Mouse (Mus musculus): Measurements from ENCODE around the gene Chic2. TPM values are rescaled to one million over a fixed set of nuclear protein-coding genes. Genes with fewer than 3 reads are reported as not detected.

Gene Chic2
- polyA plus RNA-seq, 1 experiment from 2014 or later, result 21.6 TPM

GRCm38 (mm10) chr5:74975507-74975906 is 69.1 kb downstream of the Chic2 start:
- Histone ChIP-seq H3K27me3 (peaks cover 9% of the 10 kb centered on the region; the same call in 1 of the 2 replicates), H3K4me2 (no peak overlapping the region), H3K9ac (no peak overlapping the region), H3K4me1 (replicated peaks) (peaks cover 22% of the 10 kb centered on the region), H3K27ac (0 out of 2 replicates have a peak overlapping the region, but pooled peaks have one; percentile 46), H3K4me3 (no peak overlapping the region), H3K9me3 (replicated peaks) (no peaks in the 10 kb centered on the region), H3K36me3 (no peaks in the 10 kb centered on the region)
- ATAC-seq (replicated peaks; ENCODE audit: insufficient number of reproducible peaks, insufficient read depth, low FRiP score, low read depth), result no peak
- WGBS, result 75% methylated on average over 7 of the region's 7 CpGs

GRCm38 (mm10) chr5:74974726-74975411 is 69.7 kb downstream of the Chic2 start:
- peaks cover 22% of the 10 kb centered on the region for H3K4me1 ChIP-seq (replicated peaks)
- peak; percentile 84 for ATAC-seq (replicated peaks; ENCODE audit: insufficient number of reproducible peaks, insufficient read depth, low FRiP score, low read depth)
- H3K4me3 ChIP-seq, result no peak overlapping the region
- WGBS, result 27% methylated on average over 12 of the region's 12 CpGs
- H3K9ac ChIP-seq, result no peak overlapping the region
- peaks cover 9% of the 10 kb centered on the region; the same call in 1 of the 2 replicates for H3K27me3 ChIP-seq
- peak overlapping the region; percentile 46 for H3K27ac ChIP-seq
- 0 out of 2 replicates have a peak overlapping the region, but pooled peaks have one; percentile 5 for H3K4me2 ChIP-seq
- no peaks in the 10 kb centered on the region for H3K9me3 ChIP-seq (replicated peaks)
- no peaks in the 10 kb centered on the region for H3K36me3 ChIP-seq

- no peaks in the 10 kb centered on the region for H3K36me3 ChIP-seq
- H3K4me3 ChIP-seq, result no peak overlapping the region
- H3K4me2 ChIP-seq, result no peak overlapping the region
- peak overlapping the region; percentile 46 for H3K27ac ChIP-seq
- H3K4me1 ChIP-seq (replicated peaks), result peaks cover 19% of the 10 kb centered on the region
- peak; percentile 38 for ATAC-seq (replicated peaks; ENCODE audit: insufficient number of reproducible peaks, insufficient read depth, low FRiP score, low read depth)
- 65% methylated on average over 22 of the region's 22 CpGs for WGBS
- H3K9me3 ChIP-seq (replicated peaks), result no peaks in the 10 kb centered on the region
- H3K9ac ChIP-seq, result no peak overlapping the region
- H3K27me3 ChIP-seq, result peaks cover 5% of the 10 kb centered on the region; the same call in 1 of the 2 replicates
These were observed 70.5 kb downstream of the Chic2 start for GRCm38 (mm10) chr5:74974061-74974581.

GRCm38 (mm10) chr5:74971418-74971817 is 73.2 kb downstream of the Chic2 start:
- Histone ChIP-seq H3K4me2 (no peak overlapping the region), H3K36me3 (no peaks in the 10 kb centered on the region), H3K4me3 (no peak overlapping the region), H3K4me1 (replicated peaks) (peaks cover 19% of the 10 kb centered on the region), H3K27ac (no peak overlapping the region), H3K9ac (no peak overlapping the region), H3K27me3 (no peaks in the 10 kb centered on the region), H3K9me3 (replicated peaks) (no peaks in the 10 kb centered on the region)
- WGBS, result 75% methylated on average over 7 of the region's 7 CpGs
- no peak for ATAC-seq (replicated peaks; ENCODE audit: insufficient number of reproducible peaks, insufficient read depth, low FRiP score, low read depth)

GRCm38 (mm10) chr5:74969341-74969740 is 75.2 kb downstream of the Chic2 start:
- no peak overlapping the region for H3K4me2 ChIP-seq
- no peaks in the 10 kb centered on the region for H3K9me3 ChIP-seq (replicated peaks)
- H3K27me3 ChIP-seq, result no peaks in the 10 kb centered on the region
- 81% methylated on average over 6 of the region's 6 CpGs for WGBS
- H3K9ac ChIP-seq, result no peak overlapping the region
- no peak overlapping the region for H3K4me3 ChIP-seq
- H3K4me1 ChIP-seq (replicated peaks), result peaks cover 4% of the 10 kb centered on the region
- no peak overlapping the region for H3K27ac ChIP-seq
- no peaks in the 10 kb centered on the region for H3K36me3 ChIP-seq
- ATAC-seq (replicated peaks; ENCODE audit: insufficient number of reproducible peaks, insufficient read depth, low FRiP score, low read depth), result no peak

GRCm38 (mm10) chr5:74967882-74968281 is 76.7 kb downstream of the Chic2 start:
- H3K27ac ChIP-seq, result no peak overlapping the region
- no peak overlapping the region for H3K4me2 ChIP-seq
- H3K9ac ChIP-seq, result no peak overlapping the region
- no peaks in the 10 kb centered on the region for H3K9me3 ChIP-seq (replicated peaks)
- no peaks in the 10 kb centered on the region for H3K4me1 ChIP-seq (replicated peaks)
- no peak overlapping the region for H3K4me3 ChIP-seq
- ATAC-seq (replicated peaks; ENCODE audit: insufficient number of reproducible peaks, insufficient read depth, low FRiP score, low read depth), result no peak
- H3K27me3 ChIP-seq, result no peaks in the 10 kb centered on the region
- 90% methylated on average over 3 of the region's 3 CpGs for WGBS
- no peaks in the 10 kb centered on the region for H3K36me3 ChIP-seq

GRCm38 (mm10) chr5:74966891-74967290 is 77.7 kb downstream of the Chic2 start:
- ATAC-seq (replicated peaks; ENCODE audit: insufficient number of reproducible peaks, insufficient read depth, low FRiP score, low read depth), result no peak
- WGBS, result 64% methylated on average over 10 of the region's 10 CpGs
- Histone ChIP-seq H3K27me3 (no peaks in the 10 kb centered on the region), H3K4me3 (no peak overlapping the region), H3K36me3 (no peaks in the 10 kb centered on the region), H3K9ac (no peak overlapping the region), H3K27ac (no peak overlapping the region), H3K4me2 (no peak overlapping the region), H3K4me1 (replicated peaks) (no peaks in the 10 kb centered on the region), H3K9me3 (replicated peaks) (no peaks in the 10 kb centered on the region)

- peak; percentile 27; the same call in 1 of the 2 replicates for ATAC-seq (replicated peaks; ENCODE audit: insufficient number of reproducible peaks, insufficient read depth, low FRiP score, low read depth)
- no peak overlapping the region for H3K9ac ChIP-seq
- no peak overlapping the region for H3K4me3 ChIP-seq
- H3K27ac ChIP-seq, result no peak overlapping the region
- peaks cover 9% of the 10 kb centered on the region for H3K4me1 ChIP-seq (replicated peaks)
- H3K27me3 ChIP-seq, result 0 out of 2 replicates have a peak, but pooled peaks cover 5% of the 10 kb centered on the region
- WGBS, result 54% methylated on average over 5 of the region's 5 CpGs
- no peak overlapping the region for H3K4me2 ChIP-seq
- H3K9me3 ChIP-seq (replicated peaks), result no peaks in the 10 kb centered on the region
- H3K36me3 ChIP-seq, result no peaks in the 10 kb centered on the region
These were observed 81.8 kb downstream of the Chic2 start for GRCm38 (mm10) chr5:74962771-74963170.

- no peak overlapping the region for H3K27ac ChIP-seq
- 0 out of 2 replicates have a peak overlapping the region, but pooled peaks have one; percentile 23 for H3K4me2 ChIP-seq
- no peak overlapping the region for H3K9ac ChIP-seq
These were observed 83.6 kb downstream of the Chic2 start for GRCm38 (mm10) chr5:74960840-74961543.

GRCm38 (mm10) chr5:74960306-74960705 is 84.3 kb downstream of the Chic2 start:
- no peak overlapping the region for H3K9ac ChIP-seq
- H3K27me3 ChIP-seq, result peaks cover 23% of the 10 kb centered on the region
- no peak overlapping the region for H3K27ac ChIP-seq

More at GRCm38 (mm10) chr5:74960840-74961543, 83.6 kb downstream of the Chic2 start:
- no peaks in the 10 kb centered on the region for H3K9me3 ChIP-seq (replicated peaks)
- ATAC-seq (replicated peaks; ENCODE audit: insufficient number of reproducible peaks, insufficient read depth, low FRiP score, low read depth), result no peak
- no peaks in the 10 kb centered on the region for H3K36me3 ChIP-seq
- 34% methylated on average over 14 of the region's 14 CpGs for WGBS
- peaks cover 16% of the 10 kb centered on the region; the same call in 1 of the 2 replicates for H3K27me3 ChIP-seq
- peaks cover 20% of the 10 kb centered on the region for H3K4me1 ChIP-seq (replicated peaks)
- no peak overlapping the region for H3K4me3 ChIP-seq

GRCm38 (mm10) chr5:74957293-74958076 is 87.1 kb downstream of the Chic2 start:
- 44% methylated on average over 10 of the region's 10 CpGs for WGBS
- Histone ChIP-seq H3K9ac (no peak overlapping the region), H3K4me1 (replicated peaks) (peaks cover 20% of the 10 kb centered on the region), H3K4me3 (no peak overlapping the region), H3K27ac (no peak overlapping the region), H3K9me3 (replicated peaks) (no peaks in the 10 kb centered on the region), H3K27me3 (peaks cover 30% of the 10 kb centered on the region), H3K4me2 (no peak overlapping the region), H3K36me3 (no peaks in the 10 kb centered on the region)
- no peak for ATAC-seq (replicated peaks; ENCODE audit: insufficient number of reproducible peaks, insufficient read depth, low FRiP score, low read depth)

More at GRCm38 (mm10) chr5:74960306-74960705, 84.3 kb downstream of the Chic2 start:
- Histone ChIP-seq H3K4me3 (no peak overlapping the region), H3K36me3 (no peaks in the 10 kb centered on the region), H3K4me2 (0 out of 2 replicates have a peak overlapping the region, but pooled peaks have one; percentile 23), H3K4me1 (replicated peaks) (peaks cover 20% of the 10 kb centered on the region), H3K9me3 (replicated peaks) (no peaks in the 10 kb centered on the region)
- no peak for ATAC-seq (replicated peaks; ENCODE audit: insufficient number of reproducible peaks, insufficient read depth, low FRiP score, low read depth)
- WGBS, result 37% methylated on average over 9 of the region's 9 CpGs
